Mouse (Mus musculus) limb, embryonic 12.5 days (tissue): ENCODE data around the gene Commd7. TPM values are rescaled to one million over a fixed set of nuclear protein-coding genes. Genes with fewer than 3 reads are reported as not detected.
"Not testable (repeated sequence)": the region's sequence is repeated elsewhere in the genome, so short reads cannot be mapped to it uniquely, and the experiment has no call there.

Experiments used
- ATAC-seq: fragments of 200-750 bp; cut with Nextera tagmentation; 2 replicates; pipeline ENCODE4 v1.8.0; 2017; ENCODE audit warnings: low read depth, moderate TSS enrichment; ENCODE audit not compliant: insufficient number of reproducible peaks, insufficient read depth, low FRiP score, low TSS enrichment
- H3K27ac ChIP-seq: fragments of 300-500 bp; sonication (generic); 2 replicates; pipeline ENCODE4 v1.5.1; 2016; ENCODE audit warnings: mild to moderate bottlenecking, moderate library complexity
- H3K27me3 ChIP-seq: fragments of 300-500 bp; sonication (generic); 2 replicates; pipeline ENCODE4 v1.6.1; 2016; ENCODE audit warnings: mild to moderate bottlenecking, moderate library complexity
- H3K36me3 ChIP-seq: fragments of 300-500 bp; sonication (generic); 2 replicates; pipeline ENCODE4 v1.6.1; 2016; ENCODE audit warnings: mild to moderate bottlenecking, moderate library complexity
- H3K4me1 ChIP-seq: fragments of 300-500 bp; sonication (generic); replicated peaks from 2 replicates; pipeline ENCODE4 v1.6.1; 2016
- H3K4me2 ChIP-seq: fragments of 300-500 bp; sonication (generic); 2 replicates; pipeline ENCODE4 v1.6.1; 2016; ENCODE audit warnings: mild to moderate bottlenecking, moderate library complexity
- H3K4me3 ChIP-seq: fragments of 300-500 bp; sonication (generic); replicated peaks from 2 replicates; pipeline ENCODE4 v1.5.1; 2016; ENCODE audit warnings: mild to moderate bottlenecking
- H3K9ac ChIP-seq: fragments of 300-500 bp; sonication (generic); replicated peaks from 2 replicates; pipeline ENCODE4 v1.6.1; 2016; ENCODE audit warnings: mild to moderate bottlenecking, moderate library complexity
- H3K9me3 ChIP-seq: fragments of 300-500 bp; sonication (generic); 2 replicates; pipeline ENCODE4 v1.6.1; 2016; ENCODE audit warnings: mild to moderate bottlenecking, moderate library complexity
- WGBS: fragments of 180-500 bp; shearing (Covaris S2); methylation state at CpG from one replicate; pipeline ENCODE4 v1.1.7; 2016; 5-methylcytosine and 5-hydroxymethylcytosine counted together
- polyA plus RNA-seq: library from polyadenylated mRNA; unstranded; fragments of >200 nt; fragmentation: Nextera tagmentation; extraction: Ambion mirVana; gene quantifications from 2 replicates; pipeline ENCODE4 v1.2.1, GENCODE M21; 2016

The Commd7 gene
- polyA plus RNA-seq: 70.3 and 71.3 TPM in 2 replicates

GRCm38 (mm10) chr2:153631976-153632870 lies at the start of gene Commd7:
Commd7 (minus strand) TSS chr2:153632781.
- Histone ChIP-seq H3K4me1 (peaks cover 11% of the 10 kb centered on the region), H3K36me3 (peaks cover 21% of the 10 kb centered on the region), H3K27ac (peak within 1 kb of the TSS; percentile 93), H3K4me2 (peak within 1 kb of the TSS; percentile 69), H3K9ac (peak within 1 kb of the TSS; percentile 89), H3K4me3 (peak within 1 kb of the TSS; percentile 91), H3K9me3 (no peaks in the 10 kb centered on the region), H3K27me3 (no peaks in the 10 kb centered on the region)
- peak; percentile 78 for ATAC-seq
- 5% methylated on average over 53 of the region's 53 CpGs for WGBS

- 91% methylated on average over 1 of the region's 1 CpGs for WGBS
Observed at GRCm38 (mm10) chr2:153679959-153680358, 47.4 kb upstream of the Commd7 start.

GRCm38 (mm10) chr2:153677550-153677949 lies 45.0 kb upstream of the Commd7 start:
- H3K4me2 ChIP-seq: no peak overlapping the region
- peaks cover 59% of the 10 kb centered on the region for H3K36me3 ChIP-seq
- no peak for ATAC-seq
- H3K27me3 ChIP-seq: no peaks in the 10 kb centered on the region
- 0 out of 2 replicates have a peak, but pooled peaks cover 4% of the 10 kb centered on the region for H3K9me3 ChIP-seq
- no peak overlapping the region for H3K27ac ChIP-seq
- no peaks in the 10 kb centered on the region for H3K4me1 ChIP-seq
- WGBS: 86% methylated on average over 7 of the region's 7 CpGs
- H3K4me3 ChIP-seq: no peak overlapping the region
- no peak overlapping the region for H3K9ac ChIP-seq

More at GRCm38 (mm10) chr2:153679959-153680358, 47.4 kb upstream of the Commd7 start:
- Histone ChIP-seq H3K9me3 (0 out of 2 replicates have a peak, but pooled peaks cover 4% of the 10 kb centered on the region), H3K4me2 (no peak overlapping the region), H3K27me3 (no peaks in the 10 kb centered on the region), H3K9ac (no peak overlapping the region), H3K4me1 (no peaks in the 10 kb centered on the region), H3K27ac (no peak overlapping the region), H3K4me3 (no peak overlapping the region), H3K36me3 (peaks cover 48% of the 10 kb centered on the region)
- no peak for ATAC-seq

GRCm38 (mm10) chr2:153676944-153677343 lies 44.4 kb upstream of the Commd7 start:
- no peaks in the 10 kb centered on the region for H3K4me1 ChIP-seq
- no peak for ATAC-seq
- WGBS: 86% methylated on average over 6 of the region's 6 CpGs
- no peaks in the 10 kb centered on the region for H3K27me3 ChIP-seq
- H3K9ac ChIP-seq: no peak overlapping the region
- H3K36me3 ChIP-seq: peaks cover 62% of the 10 kb centered on the region
- H3K9me3 ChIP-seq: 0 out of 2 replicates have a peak, but pooled peaks cover 4% of the 10 kb centered on the region
- no peak overlapping the region for H3K27ac ChIP-seq
- H3K4me2 ChIP-seq: no peak overlapping the region
- H3K4me3 ChIP-seq: no peak overlapping the region

- not testable (repeated sequence) for H3K27me3 ChIP-seq, H3K27ac ChIP-seq, H3K9me3 ChIP-seq, H3K4me2 ChIP-seq, H3K4me1 ChIP-seq, H3K4me3 ChIP-seq, ATAC-seq, H3K9ac ChIP-seq
- WGBS: 78% methylated on average over 1 of the region's 1 CpGs
- peaks cover 53% of the 10 kb centered on the region for H3K36me3 ChIP-seq
Observed at GRCm38 (mm10) chr2:153675364-153675763, 42.8 kb upstream of the Commd7 start.

GRCm38 (mm10) chr2:153672619-153673018 lies 40.0 kb upstream of the Commd7 start:
- WGBS: 86% methylated on average over 2 of the region's 2 CpGs
- H3K4me2 ChIP-seq: no peak overlapping the region
- H3K27ac ChIP-seq: no peak overlapping the region
- H3K9ac ChIP-seq: no peak overlapping the region
- H3K4me1 ChIP-seq: no peaks in the 10 kb centered on the region
- ATAC-seq: no peak
- peaks cover 51% of the 10 kb centered on the region for H3K36me3 ChIP-seq
- H3K4me3 ChIP-seq: no peak overlapping the region
- H3K27me3 ChIP-seq: no peaks in the 10 kb centered on the region
- H3K9me3 ChIP-seq: no peaks in the 10 kb centered on the region

GRCm38 (mm10) chr2:153670111-153670510 lies 37.5 kb upstream of the Commd7 start:
- H3K4me3 ChIP-seq: no peak overlapping the region
- no peak overlapping the region for H3K4me2 ChIP-seq
- H3K9me3 ChIP-seq: no peaks in the 10 kb centered on the region
- 83% methylated on average over 5 of the region's 5 CpGs for whole genome bisulfite sequencing
- H3K4me1 ChIP-seq: no peaks in the 10 kb centered on the region
- no peak for ATAC-seq
- H3K27me3 ChIP-seq: no peaks in the 10 kb centered on the region
- no peak overlapping the region for H3K9ac ChIP-seq
- no peak overlapping the region for H3K27ac ChIP-seq
- peaks cover 45% of the 10 kb centered on the region for H3K36me3 ChIP-seq

- no peak overlapping the region for H3K4me3 ChIP-seq
- H3K36me3 ChIP-seq: peaks cover 50% of the 10 kb centered on the region
- no peaks in the 10 kb centered on the region for H3K9me3 ChIP-seq
- H3K4me1 ChIP-seq: no peaks in the 10 kb centered on the region
- no peaks in the 10 kb centered on the region for H3K27me3 ChIP-seq
- H3K27ac ChIP-seq: no peak overlapping the region
- no peak overlapping the region for H3K4me2 ChIP-seq
- no peak overlapping the region for H3K9ac ChIP-seq
- ATAC-seq: no peak
- WGBS: 71% methylated on average over 7 of the region's 7 CpGs
Observed at GRCm38 (mm10) chr2:153668754-153669376, 36.3 kb upstream of the Commd7 start.

- Histone ChIP-seq H3K9me3 (no peaks in the 10 kb centered on the region), H3K9ac (no peak overlapping the region), H3K4me3 (no peak overlapping the region), H3K36me3 (peaks cover 65% of the 10 kb centered on the region), H3K27me3 (no peaks in the 10 kb centered on the region), H3K4me2 (no peak overlapping the region), H3K4me1 (no peaks in the 10 kb centered on the region), H3K27ac (no peak overlapping the region)
- no peak for ATAC-seq
- 92% methylated on average over 7 of the region's 7 CpGs for WGBS
Observed at GRCm38 (mm10) chr2:153665401-153665800, 32.8 kb upstream of the Commd7 start.

- no peak overlapping the region for H3K4me3 ChIP-seq
- H3K9me3 ChIP-seq: no peaks in the 10 kb centered on the region
- no peaks in the 10 kb centered on the region for H3K27me3 ChIP-seq
- H3K9ac ChIP-seq: no peak overlapping the region
- no peak overlapping the region for H3K4me2 ChIP-seq
- H3K36me3 ChIP-seq: peaks cover 45% of the 10 kb centered on the region
- WGBS: 32% methylated on average over 3 of the region's 3 CpGs
- H3K27ac ChIP-seq: no peak overlapping the region
- H3K4me1 ChIP-seq: no peaks in the 10 kb centered on the region
- no peak for ATAC-seq
Observed at GRCm38 (mm10) chr2:153660616-153661015, 28.0 kb upstream of the Commd7 start.

- 85% methylated on average over 8 of the region's 8 CpGs for WGBS
- peaks cover 20% of the 10 kb centered on the region for H3K36me3 ChIP-seq
- H3K27me3 ChIP-seq, H3K4me3 ChIP-seq, H3K9me3 ChIP-seq, H3K27ac ChIP-seq, ATAC-seq, H3K4me2 ChIP-seq, H3K9ac ChIP-seq, H3K4me1 ChIP-seq: not testable (repeated sequence)
Observed at GRCm38 (mm10) chr2:153657659-153658058, 25.1 kb upstream of the Commd7 start.
